Mouse (Mus musculus) cortical plate, adult 2 months (tissue): Measurements from ENCODE around the gene Tubd1.

Experiments used
- CTCF ChIP-seq: fragments of 200-500 bp; IDR thresholded peaks from 2 replicates; pipeline ENCODE4 v1.5.1; 2011; ENCODE audit warnings: mild to moderate bottlenecking, control low read depth, low read length; ENCODE audit not compliant: insufficient read depth; ENCODE audit errors: extremely low read depth
- POLR2A ChIP-seq: fragments of 200-500 bp; IDR thresholded peaks from 2 replicates; pipeline ENCODE4 v1.6.1; 2011; ENCODE audit warnings: mild to moderate bottlenecking, low read length, control low read depth; ENCODE audit not compliant: insufficient read depth; ENCODE audit errors: extremely low read depth

GRCm38 (mm10) chr11:86599378-86600208, 54.8 kb downstream of the Tubd1 start:
- no peak for TF ChIP-seq CTCF
- TF ChIP-seq POLR2A = no peak
